Comparison of ENCODE assay signal across 9 mouse cellular contexts in genomic region chr2:18050541-18050985, GRCm38 (mm10). TPM values are rescaled to one million over a fixed set of nuclear protein-coding genes. Genes with fewer than 3 reads are reported as not detected.
A peak's percentile ranks its signal among the peaks of the same experiment; 100 is the strongest.
DNase-seq lines count a peak whose midpoint lies in the region; ATAC-seq lines count a peak whose summit lies in the region.
"Had no signal": no experiment of that assay in that cellular context is flagged by ENCODE, and none has a peak within 500 bp of the region (broad histone marks: within the 10 kb centered on the region; RNA-seq: fewer than 3 reads in every experiment).

No protein-coding gene starts in this region.

- H3K4me3 ChIP-seq in lung, embryonic 16.5 days (ENCODE audit: low read length): peak overlapping the region; percentile 31
- peak overlapping the region; percentile 90 for H3K4me3 ChIP-seq in forebrain, embryonic 15.5 days
- peak overlapping the region; percentile 17 for H3K4me3 ChIP-seq in kidney, embryonic 15.5 days (replicated peaks)
- peak overlapping the region; percentile 17 for H3K4me3 ChIP-seq in neural tube, embryonic 11.5 days (ENCODE audit: low read depth, low read length)

- H3K4me1 ChIP-seq in lung, embryonic 16.5 days (replicated peaks; ENCODE audit: control insufficient read depth, insufficient read depth, low read length): peaks cover 19% of the 10 kb centered on the region
- H3K4me1 ChIP-seq in forebrain, embryonic 15.5 days: peaks cover 53% of the 10 kb centered on the region
- peaks cover 40% of the 10 kb centered on the region for H3K4me1 ChIP-seq in kidney, embryonic 15.5 days
- peaks cover 39% of the 10 kb centered on the region for H3K4me1 ChIP-seq in neural tube, embryonic 11.5 days (ENCODE audit: control insufficient read depth, insufficient read depth, low read length)

- H3K9ac ChIP-seq in lung, embryonic 16.5 days (ENCODE audit: low read length): peak overlapping the region; percentile 48
- H3K9ac ChIP-seq in forebrain, embryonic 15.5 days (replicated peaks): peak overlapping the region; percentile 100; the same call in 1 of the 2 replicates
- H3K9ac ChIP-seq in kidney, embryonic 15.5 days: 0 out of 2 replicates have a peak overlapping the region, but pooled peaks have one; percentile 23
- H3K9ac ChIP-seq in neural tube, embryonic 11.5 days (ENCODE audit: low read length): peak overlapping the region; percentile 100

- H3K27me3 ChIP-seq in lung, embryonic 16.5 days (ENCODE audit: control insufficient read depth, insufficient read depth, low read depth, low read length): no peaks in the 10 kb centered on the region
- no peaks in the 10 kb centered on the region for H3K27me3 ChIP-seq in forebrain, embryonic 15.5 days
- no peaks in the 10 kb centered on the region for H3K27me3 ChIP-seq in kidney, embryonic 15.5 days
- H3K27me3 ChIP-seq in neural tube, embryonic 11.5 days (ENCODE audit: control insufficient read depth, insufficient read depth, low read length): no peaks in the 10 kb centered on the region

- H3K9me3 ChIP-seq in lung, embryonic 16.5 days (ENCODE audit: control insufficient read depth, low read length): no peaks in the 10 kb centered on the region
- no peaks in the 10 kb centered on the region for H3K9me3 ChIP-seq in forebrain, embryonic 15.5 days
- H3K9me3 ChIP-seq in kidney, embryonic 15.5 days (replicated peaks): no peaks in the 10 kb centered on the region
- H3K9me3 ChIP-seq in neural tube, embryonic 11.5 days (ENCODE audit: control insufficient read depth, low read length): no peaks in the 10 kb centered on the region

- 7% methylated on average over 10 of the region's 10 CpGs for WGBS in lung, embryonic 16.5 days
- 3% methylated on average over 10 of the region's 10 CpGs for WGBS in forebrain, embryonic 15.5 days
- WGBS in kidney, embryonic 15.5 days: 17% methylated on average over 10 of the region's 10 CpGs
- 7% methylated on average over 10 of the region's 10 CpGs for WGBS in neural tube, embryonic 11.5 days

- DNase-seq in lung, postnatal 25 days (ENCODE audit: low spot score): no peak
- DNase-seq in neural tube, embryonic 11.5 days (ENCODE audit: low spot score): peak; percentile 37
- no peak for DNase-seq in layer of hippocampus, adult 11-12 months (ENCODE audit: low spot score)
- no peak for DNase-seq in layer of hippocampus, adult 9-10 months (ENCODE audit: low spot score)
- no peak for DNase-seq in left cerebral cortex, postnatal 10 days (ENCODE audit: extremely low spot score in 1 of 2, low spot score in 2 of 2)

- H3K27ac ChIP-seq in lung, embryonic 16.5 days (ENCODE audit: low read length): peak overlapping the region; percentile 79
- peak overlapping the region; percentile 99 for H3K27ac ChIP-seq in forebrain, embryonic 15.5 days (replicated peaks)
- peak overlapping the region; percentile 99 for H3K27ac ChIP-seq in kidney, embryonic 15.5 days
- peak overlapping the region; percentile 100 for H3K27ac ChIP-seq in neural tube, embryonic 11.5 days (ENCODE audit: low read depth, low read length)

- H3K36me3 ChIP-seq in lung, embryonic 16.5 days (ENCODE audit: control insufficient read depth, insufficient read depth, low read length): no peaks in the 10 kb centered on the region
- H3K36me3 ChIP-seq in forebrain, embryonic 15.5 days: no peaks in the 10 kb centered on the region
- H3K36me3 ChIP-seq in kidney, embryonic 15.5 days: no peaks in the 10 kb centered on the region
- H3K36me3 ChIP-seq in neural tube, embryonic 11.5 days (ENCODE audit: control insufficient read depth, insufficient read depth, low read length): no peaks in the 10 kb centered on the region

- H3K4me2 ChIP-seq in lung, embryonic 16.5 days (ENCODE audit: low read depth, low read length): peak overlapping the region; percentile 74
- H3K4me2 ChIP-seq in forebrain, embryonic 15.5 days (replicated peaks): peak overlapping the region; percentile 60
- H3K4me2 ChIP-seq in kidney, embryonic 15.5 days: peak overlapping the region; percentile 77
- peak overlapping the region; percentile 84 for H3K4me2 ChIP-seq in neural tube, embryonic 11.5 days (ENCODE audit: low read depth)

- intact Hi-C loops in left cerebral cortex, postnatal 10 days (cut with DNase I): loop anchor here (10.0 kb wide), 1 partner anchor 624 kb away; the partner anchor contains the start of genes Bmi1 and Commd3

- no peak for ATAC-seq in lung, embryonic 16.5 days (ENCODE audit: low read depth)
- no peak for ATAC-seq in forebrain, embryonic 15.5 days (replicated peaks)
- ATAC-seq in kidney, embryonic 15.5 days (replicated peaks; ENCODE audit: low FRiP score): no peak
- no peak for ATAC-seq in neural tube, embryonic 11.5 days (ENCODE audit: insufficient read depth, low FRiP score, low TSS enrichment)

RNA-seq across cellular contexts. Expression of gene Skida1, which starts 1.7 kb away (rescaled TPM):
- 5.1 and 5.5 TPM in 2 replicates for polyA plus RNA-seq in lung, embryonic 16.5 days (2015; fragmentation: Nextera tagmentation; extraction: Ambion mirVana)
- 10.9 and 13.8 TPM in 2 replicates for polyA plus RNA-seq in forebrain, embryonic 15.5 days (2015; fragmentation: Nextera tagmentation; extraction: Ambion mirVana)
- 10.3 and 11.8 TPM in 2 replicates for polyA plus RNA-seq in kidney, embryonic 15.5 days (2015; fragmentation: Nextera tagmentation; extraction: Ambion mirVana)
- polyA plus RNA-seq in neural tube, embryonic 11.5 days (2014; fragmentation: Nextera tagmentation; extraction: Ambion mirVana): 12.0 and 15.5 TPM in 2 replicates
- total RNA-seq in left cerebral cortex, postnatal 10 days (2021): 1 to 10 TPM; 6.7 to 8.2 TPM

RNA-seq across cellular contexts. Expression of gene Mllt10, which starts 4.5 kb away (rescaled TPM):
- polyA plus RNA-seq in lung, embryonic 16.5 days (2015; fragmentation: Nextera tagmentation; extraction: Ambion mirVana): 56.1 and 57.9 TPM in 2 replicates
- 61.9 and 66.3 TPM in 2 replicates for polyA plus RNA-seq in forebrain, embryonic 15.5 days (2015; fragmentation: Nextera tagmentation; extraction: Ambion mirVana)
- polyA plus RNA-seq in kidney, embryonic 15.5 days (2015; fragmentation: Nextera tagmentation; extraction: Ambion mirVana): 72.9 and 73.1 TPM in 2 replicates
- polyA plus RNA-seq in neural tube, embryonic 11.5 days (2014; fragmentation: Nextera tagmentation; extraction: Ambion mirVana): 39.4 and 42.6 TPM in 2 replicates
- 10 to 100 TPM; 40.2 to 41.9 TPM for total RNA-seq in left cerebral cortex, postnatal 10 days (2021)

RNA-seq across cellular contexts. Expression of gene A930004D18Rik, which starts 13.0 kb away (rescaled TPM):
- polyA plus RNA-seq in lung, embryonic 16.5 days (2015; fragmentation: Nextera tagmentation; extraction: Ambion mirVana): 12.1 and 13.1 TPM in 2 replicates
- polyA plus RNA-seq in forebrain, embryonic 15.5 days (2015; fragmentation: Nextera tagmentation; extraction: Ambion mirVana): 14.7 and 16.6 TPM in 2 replicates
- polyA plus RNA-seq in kidney, embryonic 15.5 days (2015; fragmentation: Nextera tagmentation; extraction: Ambion mirVana): 12.0 and 15.1 TPM in 2 replicates
- polyA plus RNA-seq in neural tube, embryonic 11.5 days (2014; fragmentation: Nextera tagmentation; extraction: Ambion mirVana): 6.9 and 7.6 TPM in 2 replicates
- 1 to 10 TPM; 2.5 to 2.7 TPM for total RNA-seq in left cerebral cortex, postnatal 10 days (2021)

RNA-seq across cellular contexts. Expression of gene H2al2a, which starts 53.8 kb away (rescaled TPM):
- polyA plus RNA-seq in lung, embryonic 16.5 days (2015; fragmentation: Nextera tagmentation; extraction: Ambion mirVana): not detected in 2 replicates
- polyA plus RNA-seq in forebrain, embryonic 15.5 days (2015; fragmentation: Nextera tagmentation; extraction: Ambion mirVana): not detected in 2 replicates
- polyA plus RNA-seq in kidney, embryonic 15.5 days (2015; fragmentation: Nextera tagmentation; extraction: Ambion mirVana): not detected in 2 replicates
- not detected in 2 replicates for polyA plus RNA-seq in neural tube, embryonic 11.5 days (2014; fragmentation: Nextera tagmentation; extraction: Ambion mirVana)
- not detected for total RNA-seq in left cerebral cortex, postnatal 10 days (2021)
- total RNA-seq: layer of hippocampus, postnatal 10 days had no signal

Comparison
In these comparisons a context has a peak if more than half of its experiments do, and no peak if none do; other contexts are left out.
1. H3K4me3 ChIP-seq: peak in every context shown above with its lines; median percentile 90 in forebrain, embryonic 15.5 days; 31 in lung, embryonic 16.5 days; 17 in kidney, embryonic 15.5 days; 17 in neural tube, embryonic 11.5 days.
2. H3K9ac ChIP-seq: peak in every context shown above with its lines; median percentile 100 in forebrain, embryonic 15.5 days; 100 in neural tube, embryonic 11.5 days; 48 in lung, embryonic 16.5 days; 23 in kidney, embryonic 15.5 days.